Mouse (Mus musculus): ENCODE data around the gene Rec114. TPM values are rescaled to one million over a fixed set of nuclear protein-coding genes. Genes with fewer than 3 reads are reported as not detected.
A peak's percentile ranks its signal among the peaks of the same experiment; 100 is the strongest.

Gene Rec114
- 4.6 TPM in 1 of 2 replicates, not detected in the other for total RNA-seq (2017)

DNA sequence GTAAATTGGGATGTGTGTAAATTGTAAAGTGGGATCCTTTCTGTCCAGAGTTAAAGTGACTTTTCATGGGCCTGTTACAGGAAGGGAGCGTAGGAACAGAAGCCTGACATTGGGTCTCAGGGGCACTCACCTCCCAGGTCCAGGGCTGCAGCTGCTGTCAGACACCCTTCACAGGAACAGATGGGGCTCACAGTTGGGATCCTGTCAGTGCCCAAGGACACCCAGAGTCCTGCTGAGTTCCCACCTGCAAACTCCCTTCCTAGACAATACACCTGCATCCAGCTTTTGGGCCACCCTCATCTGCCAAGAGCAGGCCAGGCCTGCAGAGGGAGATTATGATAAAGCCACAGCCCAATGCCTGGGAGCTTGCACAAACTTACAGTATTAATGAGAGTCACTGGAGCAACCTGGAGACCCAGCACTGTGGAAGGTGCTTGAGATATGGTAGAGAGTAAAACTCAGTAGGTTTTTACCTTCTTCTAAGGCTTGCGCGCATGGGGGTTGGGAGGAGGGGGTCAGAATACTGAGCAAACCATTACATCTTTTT is at the start of gene Rec114:
Gene Rec114 (minus strand): TSS at position 263 of the 547 bp plus-strand sequence.
- ATAC-seq (replicated peaks in 1 of 2; ENCODE audit: insufficient read depth in 1 of 2, low FRiP score in 2 of 2, low TSS enrichment in 1 of 2, low read depth in 1 of 2, poor library complexity in 2 of 2, severe bottlenecking in 2 of 2) = no peak

DNA sequence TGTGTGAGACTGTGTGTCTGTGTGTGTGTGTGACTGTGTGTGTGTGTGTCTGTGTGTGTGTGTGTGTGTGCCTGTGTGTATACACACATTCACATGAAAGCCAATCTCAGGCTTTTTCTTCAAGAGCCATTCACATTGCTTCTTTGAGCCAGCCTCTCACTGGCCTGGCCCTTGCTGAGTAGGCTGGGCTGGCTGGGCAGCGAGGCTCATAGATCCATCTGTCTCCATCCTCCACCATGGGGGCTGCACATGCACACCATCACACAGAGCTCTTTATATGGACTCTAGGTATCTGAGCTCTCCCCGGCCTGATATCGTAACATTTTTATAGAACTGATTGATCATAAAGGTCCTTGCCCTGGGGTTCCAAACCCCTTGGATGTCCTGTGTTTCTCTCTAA is 45.7 kb upstream of the Rec114 start:
- no peak for ATAC-seq (replicated peaks in 1 of 2; ENCODE audit: insufficient read depth in 1 of 2, low FRiP score in 2 of 2, low TSS enrichment in 1 of 2, low read depth in 1 of 2, poor library complexity in 2 of 2, severe bottlenecking in 2 of 2)

DNA sequence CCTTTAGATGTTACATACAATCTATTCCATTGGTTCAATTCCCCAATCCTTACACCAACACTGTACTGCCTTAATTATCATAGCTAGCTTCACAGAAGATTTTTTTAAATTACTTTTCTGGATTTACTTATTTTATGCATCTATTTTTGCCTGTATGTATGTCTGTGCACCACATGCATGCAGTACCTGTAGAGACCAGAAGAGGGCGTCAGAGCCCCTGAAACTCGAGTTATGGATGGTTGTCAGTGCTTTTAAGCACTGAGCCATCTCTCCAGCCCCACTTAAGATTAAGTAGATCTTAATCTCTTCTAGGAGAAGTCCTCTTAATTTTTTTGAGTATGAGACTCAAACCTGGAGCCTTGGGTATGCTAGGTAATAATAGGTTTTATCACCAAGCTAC is 31.6 kb upstream of the Rec114 start:
- ATAC-seq (replicated peaks in 1 of 2; ENCODE audit: insufficient read depth in 1 of 2, low FRiP score in 2 of 2, low TSS enrichment in 1 of 2, low read depth in 1 of 2, poor library complexity in 2 of 2, severe bottlenecking in 2 of 2) = no peak

DNA sequence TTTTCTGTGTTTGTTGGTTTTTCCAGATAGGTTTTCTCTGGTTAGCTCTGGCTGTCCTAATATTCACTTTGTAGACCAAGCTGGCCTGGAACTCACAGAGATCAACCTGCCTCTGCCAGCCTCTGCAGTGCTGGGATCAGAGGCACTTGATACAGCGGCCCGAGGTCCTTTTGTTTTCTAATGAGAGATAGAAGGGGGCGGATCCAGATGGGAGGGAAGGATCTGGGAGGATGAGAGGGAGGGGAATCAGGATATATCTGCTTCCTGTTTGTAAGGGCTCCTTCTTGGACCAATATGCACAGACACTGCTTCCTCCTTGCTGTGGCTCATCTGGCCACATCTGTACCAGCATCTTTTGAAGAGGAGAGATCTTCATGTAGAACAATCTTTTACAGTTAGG is 31.0 kb upstream of the Rec114 start:
- ATAC-seq (replicated peaks in 1 of 2; ENCODE audit: insufficient read depth in 1 of 2, low FRiP score in 2 of 2, low TSS enrichment in 1 of 2, low read depth in 1 of 2, poor library complexity in 2 of 2, severe bottlenecking in 2 of 2) = no peak

DNA sequence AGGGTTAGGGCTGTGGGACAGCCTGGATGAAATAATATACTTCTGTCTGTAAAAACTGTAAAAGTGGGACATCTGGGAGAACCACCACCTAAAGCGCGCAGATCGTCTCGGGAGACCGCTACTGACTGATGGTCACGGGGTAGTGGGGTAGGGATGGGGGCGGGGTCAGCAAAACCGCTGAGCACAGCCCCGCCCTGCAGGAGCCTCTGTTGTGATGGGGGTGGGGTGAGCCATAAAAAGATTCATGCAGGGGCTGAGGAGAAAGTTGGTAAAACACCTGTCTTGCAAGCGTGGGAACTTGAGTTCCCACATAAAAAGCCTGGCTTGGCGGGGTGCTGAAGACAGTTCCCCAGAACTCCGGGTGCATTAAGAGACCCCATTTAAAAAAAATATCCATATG is 26.2 kb upstream of the Rec114 start:
- ATAC-seq (replicated peaks in 1 of 2; ENCODE audit: insufficient read depth in 1 of 2, low FRiP score in 2 of 2, low TSS enrichment in 1 of 2, low read depth in 1 of 2, poor library complexity in 2 of 2, severe bottlenecking in 2 of 2) = no peak

DNA sequence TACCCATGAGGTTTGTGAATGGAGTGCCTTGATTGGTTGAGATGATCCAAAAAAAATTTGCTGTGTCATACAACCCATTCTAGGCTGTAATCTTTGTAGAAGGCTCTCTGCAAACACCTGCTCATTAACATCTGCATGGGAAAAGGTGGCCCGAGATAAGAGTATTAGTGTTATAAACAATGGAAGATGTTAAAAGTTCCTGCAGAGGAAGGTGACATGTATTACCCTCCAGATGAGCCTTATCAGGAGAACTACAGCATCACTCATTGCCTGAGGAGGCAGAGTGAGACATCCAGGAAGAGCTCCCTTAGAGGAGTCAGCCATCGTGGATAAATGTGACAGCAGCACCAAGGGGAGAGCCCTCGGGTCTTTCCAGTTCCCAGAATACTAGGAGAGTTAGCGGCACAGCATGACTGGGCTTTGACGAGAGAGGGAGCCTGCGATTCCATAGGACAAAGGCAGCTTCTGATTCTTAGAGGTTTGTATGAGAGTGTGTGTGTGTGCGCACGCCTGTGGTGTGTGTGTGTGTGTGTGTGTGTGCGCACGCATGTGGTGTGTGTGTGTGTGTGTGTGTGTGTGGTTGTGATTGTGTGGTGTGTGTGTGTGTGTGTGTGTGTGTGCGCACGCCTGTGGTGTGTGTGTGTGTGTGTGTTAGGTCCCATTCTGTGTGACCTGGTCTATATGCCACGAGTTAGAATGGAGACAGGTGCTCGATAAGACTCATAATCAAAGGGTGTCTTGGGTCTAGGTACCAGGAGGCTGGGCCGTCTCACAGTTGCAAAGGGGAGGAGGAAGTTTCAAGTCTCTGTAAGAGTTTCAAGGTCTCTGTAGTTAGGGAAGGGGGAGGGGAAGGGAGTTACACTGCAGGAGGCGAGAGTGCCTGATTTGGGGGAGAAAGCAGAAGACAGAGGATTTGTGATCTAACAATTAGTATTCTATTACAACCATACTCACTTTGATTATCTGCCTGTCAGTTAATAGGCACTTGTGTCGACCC is 23.5 kb upstream of the Rec114 start:
- peak; percentile 42 to 62; a peak in 3 of 4 replicates for ATAC-seq (replicated peaks in 1 of 2; ENCODE audit: insufficient read depth in 1 of 2, low FRiP score in 2 of 2, low TSS enrichment in 1 of 2, low read depth in 1 of 2, poor library complexity in 2 of 2, severe bottlenecking in 2 of 2)

DNA sequence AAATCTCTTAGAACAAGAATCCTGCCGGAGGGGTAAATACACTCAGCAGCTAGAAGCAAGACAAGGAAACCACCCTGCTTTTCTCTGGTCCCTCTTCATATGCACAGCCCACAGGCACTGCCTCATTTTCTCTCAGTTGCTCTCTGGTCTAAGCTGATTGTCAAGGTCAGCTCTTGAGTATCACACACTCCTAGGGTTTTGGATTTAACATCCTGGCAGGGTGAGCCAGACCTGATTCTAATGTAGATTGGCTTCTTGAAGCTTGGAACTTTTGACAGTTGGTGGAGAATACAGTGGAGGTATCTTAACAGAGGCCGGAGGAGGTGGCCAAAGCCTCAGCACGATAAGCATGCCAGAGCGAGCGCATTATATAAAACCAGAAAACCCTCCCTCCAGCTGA is 20.6 kb upstream of the Rec114 start:
- no peak for ATAC-seq (replicated peaks in 1 of 2; ENCODE audit: insufficient read depth in 1 of 2, low FRiP score in 2 of 2, low TSS enrichment in 1 of 2, low read depth in 1 of 2, poor library complexity in 2 of 2, severe bottlenecking in 2 of 2)

DNA sequence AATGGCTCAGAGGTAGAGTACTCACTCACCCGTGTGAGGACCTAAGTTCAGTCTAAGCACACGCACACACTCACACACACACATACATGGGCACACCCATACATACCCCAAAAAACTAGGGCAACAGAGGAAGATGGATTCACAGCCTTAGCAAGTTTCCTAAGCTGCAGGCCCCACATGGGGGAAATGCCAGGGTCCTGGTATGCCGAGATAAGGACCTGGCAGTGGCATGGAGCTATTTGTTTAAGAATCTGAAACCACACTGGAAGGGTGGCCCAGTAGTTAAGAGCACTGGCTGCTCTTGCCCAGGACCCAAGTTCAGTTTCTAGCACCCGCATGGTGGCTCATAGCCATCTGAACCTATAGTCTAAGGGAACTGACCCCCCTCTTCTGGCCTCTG is 19.4 kb upstream of the Rec114 start:
- no peak for ATAC-seq (replicated peaks in 1 of 2; ENCODE audit: insufficient read depth in 1 of 2, low FRiP score in 2 of 2, low TSS enrichment in 1 of 2, low read depth in 1 of 2, poor library complexity in 2 of 2, severe bottlenecking in 2 of 2)

DNA sequence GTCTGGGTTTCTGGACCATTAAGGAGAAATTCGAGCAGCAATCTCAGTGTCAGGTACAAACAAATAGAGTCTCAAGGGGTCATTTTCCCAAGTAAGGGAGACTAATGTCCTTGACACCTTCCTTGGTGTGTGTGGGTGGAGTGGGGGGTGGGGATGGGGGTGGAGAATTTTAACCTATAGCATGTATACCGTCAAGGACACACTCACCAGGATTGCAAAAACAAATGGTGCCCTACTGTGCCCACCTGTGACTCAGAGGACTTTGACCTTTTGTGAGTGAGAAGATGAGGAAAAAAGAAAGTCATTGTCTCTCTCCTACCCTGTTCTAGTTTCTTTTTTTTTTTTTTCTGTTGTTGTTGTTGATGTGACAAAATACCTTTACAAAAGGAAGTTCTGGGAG is 18.3 kb upstream of the Rec114 start:
- no peak for ATAC-seq (replicated peaks in 1 of 2; ENCODE audit: insufficient read depth in 1 of 2, low FRiP score in 2 of 2, low TSS enrichment in 1 of 2, low read depth in 1 of 2, poor library complexity in 2 of 2, severe bottlenecking in 2 of 2)

DNA sequence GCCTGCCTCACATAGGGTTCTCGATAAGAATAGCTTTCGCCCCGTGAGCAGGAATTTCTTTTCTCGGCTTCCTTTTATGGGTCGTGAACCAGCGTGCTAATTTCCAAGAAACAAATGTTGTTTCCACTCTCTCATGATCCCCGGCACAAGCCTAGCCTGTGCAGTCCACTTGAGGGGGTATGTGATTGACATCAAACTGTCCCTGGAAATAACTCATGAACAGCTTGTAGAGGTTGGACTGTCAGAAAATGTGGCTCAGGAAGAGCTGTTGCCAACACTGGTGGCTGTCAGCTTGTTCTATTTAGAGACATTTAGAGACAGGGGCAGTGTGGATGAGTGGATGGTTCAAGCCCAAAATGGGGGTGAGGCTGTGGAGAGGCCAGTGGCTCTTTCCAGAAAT is 15.0 kb upstream of the Rec114 start:
- ATAC-seq (replicated peaks in 1 of 2; ENCODE audit: insufficient read depth in 1 of 2, low FRiP score in 2 of 2, low TSS enrichment in 1 of 2, low read depth in 1 of 2, poor library complexity in 2 of 2, severe bottlenecking in 2 of 2) = no peak

DNA sequence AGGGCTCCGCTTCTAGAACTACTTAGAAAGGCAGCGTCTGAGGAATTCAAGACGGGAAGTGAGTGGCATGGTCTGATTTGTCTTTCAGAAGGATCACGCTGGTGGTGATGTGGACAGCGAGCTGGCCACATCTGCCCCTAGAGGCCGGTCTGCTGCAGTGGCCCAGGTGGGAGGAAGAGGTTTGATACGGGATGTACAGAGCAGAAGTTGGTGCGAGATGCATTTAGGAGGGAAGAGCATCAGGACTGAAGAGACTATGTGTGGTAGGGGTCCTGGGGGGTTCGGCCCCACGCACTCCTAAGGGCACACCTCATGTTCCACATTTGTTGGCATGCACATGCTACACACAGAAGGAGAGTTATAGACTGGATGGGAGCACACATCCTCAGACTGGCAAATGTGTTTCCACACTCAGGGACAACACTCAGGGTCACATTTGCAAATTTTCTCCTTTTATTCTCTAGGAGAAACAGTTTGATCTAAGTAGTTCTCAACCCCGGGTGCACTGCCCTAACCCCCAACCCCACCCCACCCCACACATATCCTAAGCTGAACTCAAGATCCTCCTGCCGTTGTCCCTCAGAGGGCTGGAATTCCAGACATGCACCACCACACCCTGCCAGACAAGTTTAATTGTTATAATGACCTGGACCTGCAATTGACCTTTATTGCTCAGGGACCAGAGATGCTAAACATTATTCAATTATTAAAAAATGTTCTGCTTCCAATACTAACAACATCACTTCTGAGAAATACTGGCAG is 12.8 kb upstream of the Rec114 start:
- ATAC-seq (replicated peaks in 1 of 2; ENCODE audit: insufficient read depth in 1 of 2, low FRiP score in 2 of 2, low TSS enrichment in 1 of 2, low read depth in 1 of 2, poor library complexity in 2 of 2, severe bottlenecking in 2 of 2) = no peak

DNA sequence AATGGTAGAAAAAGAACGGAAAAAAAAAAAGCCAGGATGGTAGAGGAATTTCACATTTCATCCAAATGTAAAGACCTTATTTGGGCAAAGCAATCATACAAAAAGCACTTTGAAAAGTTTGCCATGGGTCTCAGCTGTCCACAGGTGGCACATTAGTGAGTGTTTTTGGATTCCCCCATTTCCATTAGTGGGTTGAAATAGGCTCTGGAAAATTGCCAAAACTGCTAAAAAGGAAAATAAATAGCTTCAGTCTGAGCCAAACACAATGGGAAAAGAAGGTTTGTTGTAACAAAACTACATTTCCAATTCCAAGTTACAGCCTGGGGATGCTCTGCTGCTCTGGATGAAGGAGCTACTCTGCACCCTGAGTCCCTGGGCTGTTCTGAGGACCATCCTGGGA is 9.8 kb upstream of the Rec114 start:
- no peak for ATAC-seq (replicated peaks in 1 of 2; ENCODE audit: insufficient read depth in 1 of 2, low FRiP score in 2 of 2, low TSS enrichment in 1 of 2, low read depth in 1 of 2, poor library complexity in 2 of 2, severe bottlenecking in 2 of 2)

DNA sequence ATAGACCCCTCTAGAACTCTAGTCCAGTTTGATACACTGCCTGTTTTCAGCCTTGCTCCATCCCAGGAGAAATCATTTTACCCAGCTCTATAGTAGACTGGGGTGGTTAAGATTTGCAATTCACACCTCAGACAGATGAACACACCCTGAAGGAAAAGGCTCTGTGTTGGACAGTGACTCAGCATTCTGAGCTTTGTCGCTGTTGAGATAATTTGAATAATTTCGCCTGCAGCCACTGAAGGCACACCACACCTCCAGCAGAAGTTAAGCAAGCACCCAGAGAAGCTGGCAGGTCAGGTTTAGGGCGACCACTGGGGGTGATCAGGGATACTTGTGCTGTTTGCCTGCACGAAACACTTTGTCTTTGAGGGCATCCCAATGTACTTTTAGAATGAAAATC is 4.4 kb upstream of the Rec114 start:
- 0 out of 4 replicates have a peak, but pooled peaks of 1 of the 2 experiments have one; percentile 17 for ATAC-seq (replicated peaks in 1 of 2; ENCODE audit: insufficient read depth in 1 of 2, low FRiP score in 2 of 2, low TSS enrichment in 1 of 2, low read depth in 1 of 2, poor library complexity in 2 of 2, severe bottlenecking in 2 of 2)

DNA sequence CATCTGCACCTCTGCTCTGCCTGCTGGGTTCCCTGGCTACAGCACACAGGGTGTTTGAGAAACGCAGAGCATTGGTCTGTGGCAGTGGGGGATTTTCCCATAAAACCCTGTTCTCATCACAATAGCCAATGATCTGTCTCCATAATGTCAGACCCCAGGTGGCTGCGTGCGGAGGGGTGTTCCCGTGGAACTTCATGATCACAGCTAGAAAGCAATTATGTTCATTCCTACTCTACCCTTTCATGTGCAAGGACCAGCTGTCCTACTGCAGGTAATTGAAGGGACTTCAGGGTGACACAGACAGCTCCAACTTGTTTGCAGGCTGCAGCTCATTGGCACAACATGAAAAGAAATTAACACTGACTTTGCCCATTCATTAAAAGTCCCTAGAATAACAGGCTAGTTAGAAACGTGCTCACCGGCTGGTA is 3.6 kb upstream of the Rec114 start:
- ATAC-seq (replicated peaks in 1 of 2; ENCODE audit: insufficient read depth in 1 of 2, low FRiP score in 2 of 2, low TSS enrichment in 1 of 2, low read depth in 1 of 2, poor library complexity in 2 of 2, severe bottlenecking in 2 of 2) = no peak

DNA sequence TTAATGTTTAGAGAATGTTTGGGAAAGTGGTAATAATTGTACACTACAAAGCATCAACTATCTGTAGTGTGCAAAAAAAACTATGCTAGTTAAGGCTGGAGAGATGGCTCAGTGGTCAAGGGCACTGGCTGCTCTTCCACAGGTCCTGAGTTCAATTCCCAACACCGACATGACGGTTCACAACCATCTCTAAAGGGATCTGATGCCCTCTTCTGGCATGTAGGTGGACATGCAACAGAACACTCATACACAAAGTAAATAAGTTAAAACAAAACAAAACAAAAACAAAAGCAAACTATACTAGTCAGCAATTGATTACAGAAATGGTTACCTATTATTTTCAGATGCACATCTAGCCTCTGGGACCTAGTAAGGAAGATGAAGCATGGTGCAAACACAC is 1.1 kb downstream of the Rec114 start:
- ATAC-seq (replicated peaks in 1 of 2; ENCODE audit: insufficient read depth in 1 of 2, low FRiP score in 2 of 2, low TSS enrichment in 1 of 2, low read depth in 1 of 2, poor library complexity in 2 of 2, severe bottlenecking in 2 of 2) = no peak

DNA sequence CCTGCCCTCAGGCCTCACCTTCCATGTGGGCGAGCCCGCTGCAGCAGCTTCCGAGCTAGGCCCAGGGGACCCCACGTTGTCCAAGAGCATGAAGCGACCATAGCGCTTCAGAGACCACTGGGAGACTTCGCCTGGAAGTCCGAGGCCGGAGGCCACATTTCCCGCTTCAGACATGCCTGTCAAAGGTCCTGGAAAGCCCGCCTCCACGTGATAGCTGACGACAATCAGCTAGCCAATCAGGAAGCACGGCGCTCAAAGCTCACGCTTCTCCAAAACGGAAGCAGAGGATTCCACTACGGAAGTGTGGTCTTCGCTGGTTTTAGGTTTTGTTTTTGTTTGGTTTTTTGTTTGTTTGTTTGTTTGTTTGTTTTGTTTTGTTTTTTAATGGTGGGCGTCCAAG is 2.4 kb downstream of the Rec114 start:
- no peak for ATAC-seq (replicated peaks in 1 of 2; ENCODE audit: insufficient read depth in 1 of 2, low FRiP score in 2 of 2, low TSS enrichment in 1 of 2, low read depth in 1 of 2, poor library complexity in 2 of 2, severe bottlenecking in 2 of 2)

DNA sequence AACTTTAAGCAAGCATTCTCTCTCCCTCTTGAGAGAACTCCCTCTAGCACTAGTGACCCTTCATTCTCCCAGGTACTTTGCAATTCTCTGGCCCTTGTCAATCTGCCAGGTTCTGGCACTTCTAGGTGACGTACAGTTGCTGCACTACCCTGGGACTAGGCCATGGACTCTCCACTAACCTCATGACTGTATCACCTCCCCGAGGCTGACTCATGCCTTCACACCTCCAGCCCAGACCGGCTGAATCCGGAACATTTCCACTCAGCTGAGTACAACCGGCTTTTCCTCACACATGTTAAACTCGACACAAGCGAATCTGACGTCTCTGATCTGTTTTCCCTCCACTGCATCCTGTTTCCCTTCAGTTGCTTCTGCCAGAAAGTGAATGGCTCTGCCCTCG is 4.0 kb downstream of the Rec114 start:
- no peak for ATAC-seq (replicated peaks in 1 of 2; ENCODE audit: insufficient read depth in 1 of 2, low FRiP score in 2 of 2, low TSS enrichment in 1 of 2, low read depth in 1 of 2, poor library complexity in 2 of 2, severe bottlenecking in 2 of 2)

DNA sequence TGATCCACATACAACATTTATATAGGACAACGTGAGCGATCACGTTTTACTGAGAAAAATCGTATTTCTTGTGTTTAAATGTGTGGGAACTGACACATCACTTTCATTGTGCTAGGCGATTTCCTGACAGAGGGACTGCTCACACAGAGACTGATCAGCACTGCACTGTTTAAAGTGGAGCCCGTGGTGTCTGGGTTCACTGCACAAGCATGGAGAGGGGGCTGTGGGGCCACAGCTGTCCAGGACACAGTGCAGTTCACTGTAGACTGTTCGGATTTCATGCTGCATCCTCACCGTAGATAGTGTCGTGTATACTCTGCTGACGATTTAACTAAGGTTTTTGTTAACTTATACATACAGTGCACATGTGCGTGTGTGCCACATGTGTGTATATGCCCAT is 20.6 kb downstream of the Rec114 start:
- ATAC-seq (replicated peaks in 1 of 2; ENCODE audit: insufficient read depth in 1 of 2, low FRiP score in 2 of 2, low TSS enrichment in 1 of 2, low read depth in 1 of 2, poor library complexity in 2 of 2, severe bottlenecking in 2 of 2) = no peak

All from hematopoietic stem cell, adult 5-6 weeks (primary cell).